26 mouse cellular contexts compared by ENCODE assay signal in the genomic region with DNA sequence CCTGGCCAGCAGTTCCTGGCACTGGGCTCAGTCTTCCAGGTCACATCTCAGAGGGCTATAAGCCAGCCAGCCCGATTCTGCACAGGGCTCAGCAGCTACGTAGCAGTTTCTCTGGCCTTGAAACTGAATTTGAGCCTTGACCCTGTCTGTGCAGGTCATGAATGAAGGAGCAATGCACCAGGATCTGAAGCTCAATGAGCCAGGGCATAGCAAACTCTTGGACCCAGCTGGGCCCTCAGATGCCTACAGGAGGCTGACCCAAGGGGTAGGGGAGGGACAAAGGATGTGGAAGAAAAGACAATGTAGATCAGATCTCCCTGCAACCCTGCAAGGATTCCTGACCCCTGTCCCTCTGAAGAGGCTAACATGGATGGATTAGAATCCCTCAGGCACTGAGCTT. TPM values are rescaled to one million over a fixed set of nuclear protein-coding genes. Genes with fewer than 3 reads are reported as not detected.
A peak's percentile ranks its signal among the peaks of the same experiment; 100 is the strongest.
DNase-seq lines count a peak whose midpoint lies in the region.
"Had no signal": no experiment of that assay in that cellular context is flagged by ENCODE, and none has a peak within 500 bp of the region (broad histone marks: within the 10 kb centered on the region; RNA-seq: fewer than 3 reads in every experiment).

A gene (minus strand): TSS at position 101 of the 400 bp plus-strand sequence.

- intact Hi-C loops in gastrocnemius, postnatal 14 days (cut with DNase I; ENCODE audit: low total_unique reads) = no loop called here

- peak; percentile 42 for DNase-seq in adrenal gland, postnatal 14 days
- DNase-seq in adrenal gland, postnatal 4 days (ENCODE audit: low spot score in 2 of 2) = no peak
- peak; percentile 13 for DNase-seq in gastrocnemius, postnatal 14 days
- no peak for DNase-seq in gastrocnemius, postnatal 25 days
- no peak for DNase-seq in gonadal fat pad, adult 2 months (ENCODE audit: low read depth)
- DNase-seq in skeletal muscle tissue, adult 2 months (ENCODE audit: low read depth, low spot score) = peak; percentile 26
- DNase-seq: adrenal gland, postnatal 36 days; cerebellum, adult 11 months; cerebellum, adult 2 months; cerebellum, adult 9-11 months; cerebellum, postnatal 25 days; forebrain, postnatal 0 days; heart, adult 2 months; kidney, adult 2 months had no signal

RNA-seq across cellular contexts. Expression of the gene that starts here (rescaled TPM):
- not detected in 2 replicates for total RNA-seq in adrenal gland, postnatal 14 days (2021)
- 1 to 10 TPM in 1 of 2 experiments, not detected in 1; 5.9 TPM for total RNA-seq in adrenal gland, postnatal 4 days (2021)
- total RNA-seq in gastrocnemius, postnatal 14 days (2021) = not detected
- under 1 TPM; 0.19 to 0.31 TPM for total RNA-seq in gastrocnemius, postnatal 25 days (2021)
- polyA plus RNA-seq in gonadal fat pad, adult 2 months (2012; rRNA removed) = 2,056 and 2,398 TPM in 2 replicates
- total RNA-seq: adrenal gland, postnatal 36 days; common myeloid progenitor, adult 5-6 weeks; gastrocnemius, postnatal 4 days; hematopoietic stem cell, adult 5-6 weeks; MEL had no signal
- polyA plus RNA-seq: C2C12; CD4-positive, CD25-positive, alpha-beta regulatory T cell, adult 4 months; embryonic facial prominence, embryonic 12.5 days; forebrain, embryonic 11.5 days; forebrain, embryonic 14.5 days; hindbrain, embryonic 12.5 days; hindbrain, embryonic 15.5 days; intestine, embryonic 14.5 days had no signal

Comparison
In these comparisons a context has a peak if more than half of its experiments do, and no peak if none do; other contexts are left out.
1. Peak in DNase-seq in adrenal gland, postnatal 14 days; RNA of the gene not detected or under 1 TPM.
2. Peak in DNase-seq in gastrocnemius, postnatal 14 days; RNA of the gene not detected or under 1 TPM.